Mouse (Mus musculus): ENCODE measurements at regions not wholly inside any gene's neighbourhood (a gene's known extent, or its start where the extent isn't known, plus 50 kb on each side); places are given as distances from the start of the nearest gene placed in this dataset.
A peak's percentile ranks its signal among the peaks of the same experiment; 100 is the strongest.

DNA sequence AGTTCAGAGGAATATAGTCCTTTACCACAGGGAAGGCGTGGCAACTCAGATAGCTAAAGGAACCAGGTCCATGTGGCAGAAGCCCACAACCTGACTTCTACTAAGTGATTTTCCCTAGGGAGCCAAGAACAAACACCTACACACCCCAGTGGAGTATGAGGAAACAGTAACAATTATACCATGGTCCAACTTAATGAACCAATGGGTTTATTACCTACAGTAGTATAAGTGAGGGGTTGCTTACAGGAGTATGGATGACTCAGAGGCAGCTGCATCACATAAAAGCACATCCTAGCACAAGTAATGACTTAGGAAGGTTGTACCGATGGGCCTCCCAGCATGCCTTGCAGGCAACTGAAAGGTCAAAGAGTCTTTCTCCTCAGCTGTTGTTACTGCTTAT, 98.7 kb upstream of the Cul1 start:
- Histone ChIP-seq H3K4me3 (ENCODE audit: low read depth, low read length) (no peak overlapping the region), H3K9me3 (replicated peaks; ENCODE audit: control insufficient read depth, low read length) (no peaks in the 10 kb centered on the region), H3K4me2 (ENCODE audit: low read depth, low read length) (no peak overlapping the region), H3K27ac (replicated peaks; ENCODE audit: low read depth, low read length) (no peak overlapping the region), H3K36me3 (replicated peaks; ENCODE audit: control insufficient read depth, insufficient read depth, low read depth, low read length) (no peaks in the 10 kb centered on the region), H3K9ac (replicated peaks; ENCODE audit: low read length) (no peak overlapping the region), H3K27me3 (ENCODE audit: control insufficient read depth, insufficient read depth, low read length) (no peaks in the 10 kb centered on the region), H3K4me1 (ENCODE audit: control insufficient read depth, insufficient read depth, low read length) (no peaks in the 10 kb centered on the region)
- DNase-seq (ENCODE audit: low spot score) = no peak
- ATAC-seq (replicated peaks; ENCODE audit: insufficient number of reproducible peaks, low FRiP score, low TSS enrichment, low read depth) = no peak
- 91% methylated on average over 2 of the region's 2 CpGs for WGBS

DNA sequence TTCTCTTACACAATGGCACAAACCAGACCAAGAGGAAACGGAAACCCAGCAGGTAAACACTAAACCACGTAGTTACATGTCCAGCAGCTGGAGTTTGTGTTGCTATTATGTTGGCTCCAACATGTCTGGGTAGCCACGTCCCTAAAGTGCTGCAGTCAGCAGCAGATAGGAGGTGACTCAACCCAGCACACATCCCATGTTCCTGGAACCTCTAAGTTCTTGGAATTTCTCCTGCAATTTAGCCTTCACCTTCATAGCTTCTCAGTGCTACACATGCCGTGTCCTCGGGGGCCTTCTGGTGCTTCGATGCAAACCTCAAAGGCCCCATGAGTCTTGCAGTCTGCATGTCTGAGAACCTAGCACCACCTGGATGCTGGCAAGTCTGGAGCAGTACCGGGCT, 97.7 kb upstream of the Cul1 start:
- Histone ChIP-seq H3K4me2 (ENCODE audit: low read depth, low read length) (no peak overlapping the region), H3K36me3 (replicated peaks; ENCODE audit: control insufficient read depth, insufficient read depth, low read depth, low read length) (no peaks in the 10 kb centered on the region), H3K9ac (replicated peaks; ENCODE audit: low read length) (no peak overlapping the region), H3K4me3 (ENCODE audit: low read depth, low read length) (no peak overlapping the region), H3K4me1 (ENCODE audit: control insufficient read depth, insufficient read depth, low read length) (no peaks in the 10 kb centered on the region), H3K27ac (replicated peaks; ENCODE audit: low read depth, low read length) (no peak overlapping the region), H3K27me3 (ENCODE audit: control insufficient read depth, insufficient read depth, low read length) (no peaks in the 10 kb centered on the region), H3K9me3 (replicated peaks; ENCODE audit: control insufficient read depth, low read length) (no peaks in the 10 kb centered on the region)
- ATAC-seq (replicated peaks; ENCODE audit: insufficient number of reproducible peaks, low FRiP score, low TSS enrichment, low read depth) = no peak
- DNase-seq (ENCODE audit: low spot score) = no peak
- 80% methylated on average over 7 of the region's 7 CpGs for WGBS

DNA sequence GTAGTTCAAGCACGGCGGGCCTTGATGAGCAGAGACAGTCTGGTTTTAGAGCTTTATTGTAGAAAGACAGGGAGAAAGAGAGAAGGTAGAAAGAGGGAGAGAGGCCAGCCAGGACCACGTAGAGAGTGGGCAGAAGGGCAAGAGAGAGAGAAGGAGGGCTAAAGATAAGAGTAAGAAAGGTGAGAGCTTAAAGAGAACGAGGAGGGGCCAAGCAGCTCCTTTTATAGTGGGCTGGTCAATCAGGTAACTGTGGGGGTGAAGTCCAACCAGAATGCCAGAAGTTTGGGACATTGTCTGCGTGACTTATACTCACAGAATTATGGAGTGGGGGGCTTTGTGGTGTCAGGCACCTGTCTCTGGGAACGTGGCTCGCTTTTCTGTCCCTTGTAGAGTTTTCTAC, 96.7 kb upstream of the Cul1 start:
- H3K36me3 ChIP-seq (replicated peaks; ENCODE audit: control insufficient read depth, insufficient read depth, low read depth, low read length) = no peaks in the 10 kb centered on the region
- no peak overlapping the region for H3K9ac ChIP-seq (replicated peaks; ENCODE audit: low read length)
- no peaks in the 10 kb centered on the region for H3K27me3 ChIP-seq (ENCODE audit: control insufficient read depth, insufficient read depth, low read length)
- H3K4me3 ChIP-seq (ENCODE audit: low read depth, low read length) = no peak overlapping the region
- H3K4me2 ChIP-seq (ENCODE audit: low read depth, low read length) = no peak overlapping the region
- DNase-seq (ENCODE audit: low spot score) (no peak), ATAC-seq (replicated peaks; ENCODE audit: insufficient number of reproducible peaks, low FRiP score, low TSS enrichment, low read depth) (no peak)
- 80% methylated on average over 7 of the region's 7 CpGs for WGBS
- H3K4me1 ChIP-seq (ENCODE audit: control insufficient read depth, insufficient read depth, low read length) = no peaks in the 10 kb centered on the region
- no peak overlapping the region for H3K27ac ChIP-seq (replicated peaks; ENCODE audit: low read depth, low read length)
- H3K9me3 ChIP-seq (replicated peaks; ENCODE audit: control insufficient read depth, low read length) = no peaks in the 10 kb centered on the region

DNA sequence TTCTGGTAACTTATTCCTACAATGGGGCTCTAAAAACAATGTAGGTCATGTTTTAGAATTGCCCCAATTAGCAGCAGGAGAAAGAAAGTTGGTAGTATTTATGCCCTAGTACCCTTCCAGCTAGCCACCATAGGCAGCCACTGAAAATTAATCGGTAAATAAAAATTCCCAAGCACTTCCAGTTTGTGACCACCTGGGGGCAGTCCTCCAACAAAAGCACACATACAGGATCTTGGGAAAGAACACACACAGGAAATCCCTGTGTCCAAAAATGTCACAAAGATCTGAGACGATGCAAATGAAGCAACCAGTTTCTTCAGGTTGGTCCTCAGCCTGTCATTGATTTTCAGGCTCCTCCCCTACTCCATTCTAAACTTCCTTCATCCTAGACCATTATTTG, 94.5 kb upstream of the Cul1 start:
- H3K36me3 ChIP-seq (replicated peaks; ENCODE audit: control insufficient read depth, insufficient read depth, low read depth, low read length) = no peaks in the 10 kb centered on the region
- ATAC-seq (replicated peaks; ENCODE audit: insufficient number of reproducible peaks, low FRiP score, low TSS enrichment, low read depth) (no peak), DNase-seq (ENCODE audit: low spot score) (peak; percentile 61)
- H3K9ac ChIP-seq (replicated peaks; ENCODE audit: low read length) = no peak overlapping the region
- no peaks in the 10 kb centered on the region for H3K27me3 ChIP-seq (ENCODE audit: control insufficient read depth, insufficient read depth, low read length)
- no peak overlapping the region for H3K27ac ChIP-seq (replicated peaks; ENCODE audit: low read depth, low read length)
- H3K4me3 ChIP-seq (ENCODE audit: low read depth, low read length) = no peak overlapping the region
- WGBS = 48% methylated on average over 2 of the region's 2 CpGs
- no peaks in the 10 kb centered on the region for H3K4me1 ChIP-seq (ENCODE audit: control insufficient read depth, insufficient read depth, low read length)
- no peak overlapping the region for H3K4me2 ChIP-seq (ENCODE audit: low read depth, low read length)
- no peaks in the 10 kb centered on the region for H3K9me3 ChIP-seq (replicated peaks; ENCODE audit: control insufficient read depth, low read length)

DNA sequence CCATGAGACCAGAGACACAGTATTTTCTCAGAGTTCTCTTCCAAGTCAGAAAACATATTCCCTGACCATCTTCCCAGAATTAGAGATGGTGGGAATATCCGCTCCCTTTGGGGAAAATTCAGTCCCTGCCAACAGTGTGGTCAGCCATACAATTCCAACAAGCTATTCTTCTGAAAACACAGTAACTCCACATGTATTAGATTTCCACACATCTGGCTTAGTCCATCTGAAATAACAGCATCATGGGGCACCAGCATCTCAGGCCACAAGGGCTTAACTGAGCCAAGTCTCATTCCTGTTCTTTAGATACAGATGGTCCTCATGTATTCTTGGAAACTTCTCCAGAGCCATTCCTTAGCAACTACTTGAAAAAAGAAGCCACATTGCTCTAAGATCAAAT, 89.2 kb upstream of the Cul1 start:
- Histone ChIP-seq H3K4me1 (ENCODE audit: control insufficient read depth, insufficient read depth, low read length) (no peaks in the 10 kb centered on the region), H3K27me3 (ENCODE audit: control insufficient read depth, insufficient read depth, low read length) (no peaks in the 10 kb centered on the region), H3K36me3 (replicated peaks; ENCODE audit: control insufficient read depth, insufficient read depth, low read depth, low read length) (no peaks in the 10 kb centered on the region), H3K9ac (replicated peaks; ENCODE audit: low read length) (no peak overlapping the region), H3K4me2 (ENCODE audit: low read depth, low read length) (no peak overlapping the region), H3K4me3 (ENCODE audit: low read depth, low read length) (no peak overlapping the region), H3K27ac (replicated peaks; ENCODE audit: low read depth, low read length) (no peak overlapping the region), H3K9me3 (replicated peaks; ENCODE audit: control insufficient read depth, low read length) (no peaks in the 10 kb centered on the region)
- ATAC-seq (replicated peaks; ENCODE audit: insufficient number of reproducible peaks, low FRiP score, low TSS enrichment, low read depth) (no peak), DNase-seq (ENCODE audit: low spot score) (no peak)
- 93% methylated on average over 1 of the region's 1 CpGs for WGBS

DNA sequence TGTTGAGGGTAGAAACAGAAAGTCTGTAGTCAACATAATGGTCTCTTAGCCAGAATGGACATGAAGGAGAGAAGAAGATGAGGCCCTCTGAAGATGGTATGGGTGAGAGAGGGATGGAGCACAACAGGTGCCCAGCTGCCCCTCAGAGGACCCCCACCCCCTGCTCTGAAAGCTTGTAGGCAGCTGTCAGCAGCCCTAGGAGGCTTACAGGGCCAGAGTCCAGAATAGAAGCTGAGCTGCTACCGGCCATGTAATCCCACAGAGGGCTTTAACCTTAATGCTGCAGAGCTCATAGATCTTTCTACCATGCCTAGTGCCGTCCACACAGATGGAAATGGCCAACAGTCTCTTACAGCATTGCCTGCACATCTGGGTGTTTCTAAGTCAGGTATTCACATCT, 88.6 kb upstream of the Cul1 start:
- 85% methylated on average over 2 of the region's 2 CpGs for WGBS
- H3K4me1 ChIP-seq (ENCODE audit: control insufficient read depth, insufficient read depth, low read length) = no peaks in the 10 kb centered on the region
- H3K36me3 ChIP-seq (replicated peaks; ENCODE audit: control insufficient read depth, insufficient read depth, low read depth, low read length) = no peaks in the 10 kb centered on the region
- H3K9ac ChIP-seq (replicated peaks; ENCODE audit: low read length) = no peak overlapping the region
- H3K27ac ChIP-seq (replicated peaks; ENCODE audit: low read depth, low read length) = no peak overlapping the region
- DNase-seq (ENCODE audit: low spot score) (no peak), ATAC-seq (replicated peaks; ENCODE audit: insufficient number of reproducible peaks, low FRiP score, low TSS enrichment, low read depth) (no peak)
- no peaks in the 10 kb centered on the region for H3K9me3 ChIP-seq (replicated peaks; ENCODE audit: control insufficient read depth, low read length)
- no peak overlapping the region for H3K4me2 ChIP-seq (ENCODE audit: low read depth, low read length)
- no peaks in the 10 kb centered on the region for H3K27me3 ChIP-seq (ENCODE audit: control insufficient read depth, insufficient read depth, low read length)
- H3K4me3 ChIP-seq (ENCODE audit: low read depth, low read length) = no peak overlapping the region

DNA sequence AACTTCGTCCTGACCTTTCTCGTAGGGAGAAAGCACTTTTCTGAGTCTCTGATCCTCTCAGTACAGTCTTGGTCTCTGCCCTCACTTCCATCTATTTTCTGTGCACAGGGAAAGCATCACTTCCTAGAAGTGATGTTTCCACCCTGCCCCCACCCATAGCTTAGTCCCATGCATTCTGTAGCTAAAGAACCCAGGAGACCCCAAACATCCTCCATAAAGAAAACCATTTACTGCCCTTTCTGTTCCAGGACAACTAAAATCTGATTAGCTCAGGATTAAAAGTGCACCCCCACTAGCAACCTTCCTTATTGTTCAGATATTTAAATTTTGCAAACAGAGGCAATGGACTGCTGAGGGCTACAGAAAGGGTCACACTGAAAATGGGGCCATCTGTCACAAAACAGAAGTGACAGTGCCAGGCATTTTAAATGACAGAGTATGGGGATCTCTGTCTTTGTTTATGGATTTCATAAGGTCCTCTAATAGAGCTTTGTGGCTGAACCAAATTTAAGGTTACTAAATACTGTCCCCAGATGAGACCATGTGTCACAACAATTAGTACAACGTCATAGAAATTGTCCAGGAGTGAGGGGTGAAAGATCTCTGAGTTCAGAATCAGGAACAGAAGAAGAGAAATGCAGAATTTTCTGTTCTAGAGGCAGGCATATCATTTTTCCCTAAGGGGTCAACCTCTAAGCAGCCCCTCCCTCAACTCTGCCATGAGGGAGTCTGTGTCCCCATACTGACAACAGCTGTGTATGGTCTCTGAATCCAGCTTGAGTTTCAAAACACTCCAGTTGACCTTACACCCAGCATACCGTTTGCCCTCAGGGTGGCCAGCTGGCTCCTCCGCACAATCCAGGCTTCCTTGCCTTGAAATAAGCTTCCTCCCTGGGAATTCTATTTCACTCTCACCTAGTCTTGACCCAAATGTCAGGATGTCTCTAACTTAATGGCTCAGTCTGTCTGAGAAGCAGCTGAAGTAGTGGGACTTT, 87.2 kb upstream of the Cul1 start:
- H3K27me3 ChIP-seq (ENCODE audit: control insufficient read depth, insufficient read depth, low read length) = no peaks in the 10 kb centered on the region
- no peaks in the 10 kb centered on the region for H3K36me3 ChIP-seq (replicated peaks; ENCODE audit: control insufficient read depth, insufficient read depth, low read depth, low read length)
- no peak overlapping the region for H3K27ac ChIP-seq (replicated peaks; ENCODE audit: low read depth, low read length)
- ATAC-seq (replicated peaks; ENCODE audit: insufficient number of reproducible peaks, low FRiP score, low TSS enrichment, low read depth) = peak; percentile 87
- DNase-seq (ENCODE audit: low spot score) = peak; percentile 70
- no peaks in the 10 kb centered on the region for H3K9me3 ChIP-seq (replicated peaks; ENCODE audit: control insufficient read depth, low read length)
- H3K4me3 ChIP-seq (ENCODE audit: low read depth, low read length) = no peak overlapping the region
- 44% methylated on average over 5 of the region's 5 CpGs for WGBS
- H3K4me1 ChIP-seq (ENCODE audit: control insufficient read depth, insufficient read depth, low read length) = no peaks in the 10 kb centered on the region
- H3K4me2 ChIP-seq (ENCODE audit: low read depth, low read length) = no peak overlapping the region
- H3K9ac ChIP-seq (replicated peaks; ENCODE audit: low read length) = no peak overlapping the region

DNA sequence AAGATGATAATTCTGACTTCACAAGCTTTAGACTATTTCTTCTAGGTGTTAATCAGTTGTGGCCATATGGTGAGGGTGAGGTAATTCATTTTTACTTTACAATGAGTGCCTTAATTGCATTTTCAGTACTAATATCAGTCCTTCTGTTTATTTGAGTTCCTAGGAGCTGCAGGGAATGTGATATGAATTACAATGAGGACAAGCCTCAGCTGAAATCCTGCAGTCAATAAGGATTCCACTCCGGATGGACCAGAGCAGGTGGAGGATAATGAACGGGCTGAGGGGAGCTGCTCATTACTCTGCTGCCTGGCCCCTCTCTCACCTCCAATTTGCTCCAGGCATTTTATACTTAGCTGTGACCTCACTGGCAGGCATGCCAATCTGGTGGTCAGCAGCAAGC, 85.7 kb upstream of the Cul1 start:
- DNase-seq (ENCODE audit: low spot score) (no peak), ATAC-seq (replicated peaks; ENCODE audit: insufficient number of reproducible peaks, low FRiP score, low TSS enrichment, low read depth) (no peak)
- H3K9ac ChIP-seq (replicated peaks; ENCODE audit: low read length) = no peak overlapping the region
- no peak overlapping the region for H3K27ac ChIP-seq (replicated peaks; ENCODE audit: low read depth, low read length)
- WGBS = 40% methylated on average over 2 of the region's 2 CpGs
- H3K4me3 ChIP-seq (ENCODE audit: low read depth, low read length) = no peak overlapping the region
- no peak overlapping the region for H3K4me2 ChIP-seq (ENCODE audit: low read depth, low read length)
- no peaks in the 10 kb centered on the region for H3K27me3 ChIP-seq (ENCODE audit: control insufficient read depth, insufficient read depth, low read length)
- no peaks in the 10 kb centered on the region for H3K4me1 ChIP-seq (ENCODE audit: control insufficient read depth, insufficient read depth, low read length)
- no peaks in the 10 kb centered on the region for H3K9me3 ChIP-seq (replicated peaks; ENCODE audit: control insufficient read depth, low read length)
- H3K36me3 ChIP-seq (replicated peaks; ENCODE audit: control insufficient read depth, insufficient read depth, low read depth, low read length) = no peaks in the 10 kb centered on the region

Measured in embryonic facial prominence, embryonic 11.5 days (tissue).